Mouse (Mus musculus): ENCODE data around the gene Defa30. TPM values are rescaled to one million over a fixed set of nuclear protein-coding genes. Genes with fewer than 3 reads are reported as not detected.

Defa30 gene
- not detected for total RNA-seq (2023)

DNA sequence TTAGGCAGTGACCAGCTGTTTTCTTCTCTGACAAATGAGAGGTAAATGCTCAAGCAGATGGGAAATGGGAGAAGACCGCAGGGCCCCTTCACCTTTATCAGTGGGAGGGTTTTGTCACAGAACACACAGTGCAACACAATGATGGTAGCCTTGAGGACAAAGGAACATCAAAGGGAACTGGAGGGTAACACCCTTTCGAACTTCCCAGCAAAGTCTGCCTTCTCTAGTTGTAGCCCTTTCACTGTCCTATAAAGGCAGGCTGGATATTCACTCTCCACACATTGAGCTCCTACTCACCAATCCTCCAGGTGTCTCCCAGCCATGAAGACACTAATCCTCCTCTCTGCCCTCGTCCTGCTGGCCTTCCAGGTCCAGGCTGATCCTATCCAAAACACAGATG is at the start of gene Defa30:
TSS of gene Defa30 (plus strand) at position 301 of the 400 bp plus-strand sequence.

DNA sequence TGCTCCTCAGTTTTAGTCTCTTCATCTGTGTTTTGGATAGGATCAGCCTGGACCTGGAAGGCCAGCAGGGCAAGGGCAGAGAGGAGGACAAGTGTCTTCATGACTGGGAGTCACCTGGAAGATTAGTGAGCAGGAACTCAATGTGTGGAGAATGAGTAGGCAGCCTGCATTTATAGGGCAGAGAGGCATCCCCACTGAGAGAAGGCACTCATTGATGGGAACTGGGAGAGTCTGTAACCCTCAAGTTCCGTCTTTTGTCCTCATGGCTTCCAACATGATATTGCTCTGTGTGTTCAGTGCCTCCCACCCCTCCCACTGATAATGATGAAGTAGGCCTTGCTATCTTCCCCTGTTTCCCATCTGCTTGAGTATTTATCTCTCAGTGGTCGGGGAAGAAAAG is 38.5 kb upstream of the Defa30 start, which contains the start of gene Gm14851:
TSS of gene Gm14851 (minus strand) at position 101 of the 400 bp plus-strand sequence.

DNA sequence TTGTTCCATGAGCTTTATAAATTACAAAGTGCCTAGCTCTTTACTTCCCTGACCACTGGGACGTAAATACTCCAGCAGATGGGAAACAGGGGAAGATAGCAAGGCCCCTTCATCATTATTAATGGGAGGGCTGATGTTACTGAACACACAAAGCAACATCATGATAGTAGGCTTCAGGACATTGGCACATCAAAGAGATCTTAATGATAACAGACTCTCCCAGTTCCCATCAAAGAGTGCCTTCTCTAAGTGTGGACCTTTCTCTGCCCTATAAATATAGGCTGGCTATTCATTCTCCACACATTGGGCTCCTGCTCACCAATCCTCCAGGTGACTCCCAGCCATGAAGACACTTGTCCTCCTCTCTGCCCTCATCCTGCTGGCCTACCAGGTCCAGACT is 27.5 kb downstream of the Defa30 start, which contains the start of gene Defa22:
TSS of gene Defa22 (plus strand) at position 301 of the 400 bp plus-strand sequence.

Other genes starting within 250 kb of the Defa30 start
- not detected for gene Defb33, start 242.0 kb upstream of the Defa30 start, total RNA-seq (2023)
- not detected for gene Gm15056, start 232.0 kb upstream of the Defa30 start, total RNA-seq (2023)
- not detected for gene Gm6040, start 212.6 kb upstream of the Defa30 start, total RNA-seq (2023)
- not detected for gene AY761185, start 189.9 kb upstream of the Defa30 start, total RNA-seq (2023)
- gene Defa21, start 109.1 kb upstream of the Defa30 start, total RNA-seq (2023) = not detected
- not detected for gene Defa23, start 79.6 kb upstream of the Defa30 start, total RNA-seq (2023)
- gene Defa35, start 69.6 kb upstream of the Defa30 start, total RNA-seq (2023) = not detected
- not detected for gene Defa25, start 50.2 kb upstream of the Defa30 start, total RNA-seq (2023)
- gene Gm14851, start 38.6 kb upstream of the Defa30 start, total RNA-seq (2023) = not detected
- gene Defa22, start 27.6 kb downstream of the Defa30 start, total RNA-seq (2023) = not detected
- gene Defa31, start 57.0 kb downstream of the Defa30 start, total RNA-seq (2023) = not detected
- gene Gm15293, start 66.9 kb downstream of the Defa30 start, total RNA-seq (2023) = not detected
- not detected for gene Gm15292, start 115.1 kb downstream of the Defa30 start, total RNA-seq (2023)
- gene Defa27, start 180.9 kb downstream of the Defa30 start, total RNA-seq (2023) = not detected
- not detected for gene Defa29, start 192.4 kb downstream of the Defa30 start, total RNA-seq (2023)
- not detected for gene Defa2, start 243.9 kb downstream of the Defa30 start, total RNA-seq (2023)

Data from B cell, adult 67 days (primary cell).